Mouse (Mus musculus) lung, adult 2 months (tissue): ENCODE results near the gene Ager.

Experiments used
- CTCF ChIP-seq: fragments of 200-500 bp; IDR thresholded peaks from 2 replicates; pipeline ENCODE4 v1.5.1; 2011; ENCODE audit warnings: mild to moderate bottlenecking, low read length, control low read depth; ENCODE audit not compliant: insufficient read depth
- POLR2A ChIP-seq: fragments of 200-500 bp; IDR thresholded peaks from 2 replicates; pipeline ENCODE4 v1.6.1; 2011; ENCODE audit warnings: low read depth, mild to moderate bottlenecking, control low read depth, low read length, borderline replicate concordance; ENCODE audit errors: extremely low read depth

DNA sequence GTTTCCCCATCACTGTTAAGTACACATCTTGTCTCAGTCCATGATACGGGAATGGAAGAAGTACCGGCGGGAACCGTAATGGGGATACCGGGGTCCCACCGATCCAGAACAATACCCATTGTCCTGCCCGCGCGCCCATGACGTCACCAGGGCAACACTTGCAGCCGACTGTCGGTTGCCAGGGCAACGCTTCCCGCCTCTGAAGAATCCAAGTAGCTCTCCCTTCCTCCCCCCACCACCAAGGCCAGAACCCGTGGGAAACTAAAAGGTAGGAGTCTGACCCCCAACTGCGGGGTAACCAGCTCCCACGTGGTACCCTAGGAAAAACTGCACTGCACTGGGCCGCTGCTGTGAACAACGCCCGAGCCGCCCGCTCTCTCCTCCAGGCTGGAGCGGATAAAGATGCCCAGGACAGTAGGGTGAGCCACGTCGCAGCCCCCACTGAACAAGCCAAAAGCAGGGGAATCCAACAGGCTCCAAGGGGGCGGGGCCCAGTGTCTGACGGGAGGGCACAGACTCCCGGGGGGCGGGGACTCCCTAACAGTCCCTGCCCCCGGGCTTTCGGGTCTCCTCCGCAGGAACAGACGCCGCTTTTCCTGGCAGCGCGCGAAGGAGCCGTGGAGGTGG, 10.8 kb upstream of the Ager start:
- TF ChIP-seq CTCF = no peak
- TF ChIP-seq POLR2A = no peak
